Mouse (Mus musculus): ENCODE measurements around the gene Dag1. TPM values are rescaled to one million over a fixed set of nuclear protein-coding genes. Genes with fewer than 3 reads are reported as not detected.
"Not testable (repeated sequence)": the region's sequence is repeated elsewhere in the genome, so short reads cannot be mapped to it uniquely, and the experiment has no call there.

Gene Dag1
- polyA plus RNA-seq, 1 experiment, result 0.75 TPM

- Histone ChIP-seq H3K4me3 (replicated peaks) (no peak overlapping the region), H3K36me3 (ENCODE audit: control insufficient read depth) (no peaks in the 10 kb centered on the region), H3K4me1 (ENCODE audit: control insufficient read depth) (no peaks in the 10 kb centered on the region), H3K9me3 (ENCODE audit: control insufficient read depth, low read length) (no peaks in the 10 kb centered on the region), H3K27me3 (ENCODE audit: control insufficient read depth) (peaks cover 29% of the 10 kb centered on the region)
- TF ChIP-seq TAL1 (IDR thresholded peaks at IDR 0.05; ENCODE audit: low read length), result no peak
- no peak for TF ChIP-seq GATA1 (IDR thresholded peaks at IDR 0.05; ENCODE audit: low read length)
Observed at GRCm38 (mm10) chr9:108275331-108275659, 11.5 kb upstream of the Dag1 start.

DNA sequence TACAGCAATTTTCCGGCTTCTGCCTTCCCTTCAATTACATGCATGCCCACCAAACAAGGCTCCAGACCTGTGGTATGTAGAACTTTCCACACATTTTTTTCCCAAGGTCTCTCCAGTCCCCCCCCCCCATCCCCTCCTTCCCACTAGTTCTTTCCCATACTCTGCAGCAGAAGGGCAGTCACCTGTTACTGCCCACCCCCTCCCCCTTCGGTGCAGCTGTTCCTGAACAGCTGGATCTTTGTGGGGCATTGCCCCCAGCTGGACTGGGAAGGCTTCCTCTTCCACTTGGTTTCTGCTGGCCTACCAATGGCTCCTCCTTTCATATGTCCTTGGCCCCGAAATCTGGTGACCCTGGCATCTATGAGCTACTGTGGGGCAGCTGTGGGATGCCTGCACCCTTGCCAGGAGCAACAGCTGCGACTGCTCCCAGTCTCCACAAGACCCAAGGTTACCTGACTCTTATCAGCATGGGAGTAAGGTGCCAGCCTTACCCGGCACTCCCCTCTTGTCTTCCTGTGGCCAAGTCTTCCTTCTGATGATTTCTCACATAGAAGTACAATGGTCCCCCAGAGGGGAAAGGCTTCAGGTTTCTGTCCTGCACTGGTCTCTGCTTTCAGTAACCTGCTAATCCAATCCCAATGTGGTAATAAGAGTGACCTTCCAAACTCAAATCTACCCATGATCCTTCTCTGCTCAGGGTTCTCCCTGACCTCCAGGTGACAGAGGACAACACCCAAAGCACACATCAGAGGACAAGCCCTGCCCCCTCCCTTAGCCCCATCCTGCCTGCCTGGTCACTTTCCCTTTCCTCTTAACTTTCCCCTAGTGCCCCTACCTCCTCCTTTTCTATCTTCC, 10.9 kb upstream of the Dag1 start:
- Histone ChIP-seq H3K9me3 (ENCODE audit: control insufficient read depth, low read length) (no peaks in the 10 kb centered on the region), H3K36me3 (ENCODE audit: control insufficient read depth) (no peaks in the 10 kb centered on the region), H3K4me3 (replicated peaks) (no peak overlapping the region), H3K4me1 (ENCODE audit: control insufficient read depth) (no peaks in the 10 kb centered on the region), H3K27me3 (ENCODE audit: control insufficient read depth) (peaks cover 30% of the 10 kb centered on the region)
- no peak for TF ChIP-seq TAL1 (IDR thresholded peaks at IDR 0.05; ENCODE audit: low read length)
- no peak for TF ChIP-seq GATA1 (IDR thresholded peaks at IDR 0.05; ENCODE audit: low read length)

DNA sequence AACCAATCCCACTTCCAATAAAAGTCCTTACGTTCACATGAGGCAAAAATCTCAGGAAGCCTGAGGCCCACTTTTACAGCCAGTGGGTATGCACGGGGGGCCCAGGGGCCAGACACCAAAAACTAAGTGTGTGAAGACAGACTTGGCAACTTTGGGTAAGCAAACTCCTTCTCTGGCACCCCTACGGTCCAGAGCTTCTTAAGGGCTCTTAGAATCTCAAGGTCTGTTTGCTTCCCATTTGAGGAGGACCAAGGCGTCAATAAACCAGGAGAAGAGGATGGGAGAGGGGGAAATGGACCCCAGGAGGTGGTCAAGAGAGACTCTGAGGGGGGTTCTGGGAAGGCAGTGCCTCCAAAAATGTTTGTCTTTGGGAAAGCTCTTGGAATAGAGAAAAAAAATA, 9.7 kb upstream of the Dag1 start:
- H3K4me1 ChIP-seq (ENCODE audit: control insufficient read depth), result peaks cover 3% of the 10 kb centered on the region
- no peaks in the 10 kb centered on the region for H3K9me3 ChIP-seq (ENCODE audit: control insufficient read depth, low read length)
- TF ChIP-seq GATA1 (IDR thresholded peaks at IDR 0.05; ENCODE audit: low read length) (no peak), TAL1 (IDR thresholded peaks at IDR 0.05; ENCODE audit: low read length) (no peak)
- H3K36me3 ChIP-seq (ENCODE audit: control insufficient read depth), result no peaks in the 10 kb centered on the region
- peaks cover 30% of the 10 kb centered on the region for H3K27me3 ChIP-seq (ENCODE audit: control insufficient read depth)
- H3K4me3 ChIP-seq (replicated peaks), result no peak overlapping the region

DNA sequence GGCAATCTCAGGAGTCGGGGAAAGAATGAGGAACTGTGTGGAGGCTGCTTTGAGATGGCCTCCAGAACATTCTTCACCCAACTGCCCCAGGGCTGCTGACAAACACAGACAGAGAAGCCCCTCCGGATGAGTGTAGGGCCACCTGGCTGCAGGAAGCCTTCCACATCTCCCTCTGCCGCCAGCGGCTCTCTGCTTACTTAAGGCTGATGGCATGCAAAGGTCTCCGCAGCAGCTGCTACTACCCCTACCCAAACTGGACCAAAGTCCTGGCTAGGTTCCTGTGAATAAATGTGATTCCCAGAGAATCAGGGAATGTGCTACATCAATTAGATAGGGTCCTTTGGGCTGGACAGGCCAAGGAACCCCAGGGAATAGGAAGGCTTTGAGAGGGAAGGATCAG, 8.9 kb upstream of the Dag1 start:
- H3K9me3 ChIP-seq (ENCODE audit: control insufficient read depth, low read length), result no peaks in the 10 kb centered on the region
- H3K4me1 ChIP-seq (ENCODE audit: control insufficient read depth), result peaks cover 3% of the 10 kb centered on the region
- no peak for TF ChIP-seq GATA1 (IDR thresholded peaks at IDR 0.05; ENCODE audit: low read length)
- no peak for TF ChIP-seq TAL1 (IDR thresholded peaks at IDR 0.05; ENCODE audit: low read length)
- H3K4me3 ChIP-seq (replicated peaks), result no peak overlapping the region
- H3K36me3 ChIP-seq (ENCODE audit: control insufficient read depth), result no peaks in the 10 kb centered on the region
- peaks cover 30% of the 10 kb centered on the region for H3K27me3 ChIP-seq (ENCODE audit: control insufficient read depth)

DNA sequence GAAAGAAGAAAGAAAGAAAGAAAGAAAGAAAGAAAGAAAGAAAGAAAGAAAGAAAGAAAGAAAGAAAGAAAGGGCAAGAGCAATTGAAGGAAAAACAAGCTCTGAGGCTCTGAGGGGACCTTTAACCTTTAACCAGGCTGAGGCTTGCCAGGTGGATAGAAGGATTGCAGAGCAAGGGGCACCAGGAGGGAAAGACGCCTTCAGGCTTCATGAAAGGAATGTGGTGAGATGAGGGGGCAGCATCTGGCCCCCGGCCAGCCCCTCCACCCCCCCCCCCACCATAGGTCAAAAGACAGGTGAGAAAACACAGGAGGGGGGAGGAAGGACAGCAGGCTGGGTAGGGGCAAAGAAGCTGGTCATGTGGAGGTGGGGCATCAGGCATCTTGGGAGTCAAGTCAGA, 8.2 kb upstream of the Dag1 start:
- H3K27me3 ChIP-seq (ENCODE audit: control insufficient read depth), result peaks cover 32% of the 10 kb centered on the region

GRCm38 (mm10) chr9:108268701-108269100, 4.9 kb upstream of the Dag1 start:
- H3K4me1 ChIP-seq (ENCODE audit: control insufficient read depth), result peaks cover 15% of the 10 kb centered on the region
- H3K36me3 ChIP-seq (ENCODE audit: control insufficient read depth); H3K9me3 ChIP-seq (ENCODE audit: control insufficient read depth, low read length); H3K4me3 ChIP-seq (replicated peaks): not testable (repeated sequence)
- peaks cover 20% of the 10 kb centered on the region for H3K27me3 ChIP-seq (ENCODE audit: control insufficient read depth)

More for the DNA sequence above, 8.2 kb upstream of the Dag1 start:
- H3K36me3 ChIP-seq (ENCODE audit: control insufficient read depth), result no peaks in the 10 kb centered on the region
- TF ChIP-seq TAL1 (IDR thresholded peaks at IDR 0.05; ENCODE audit: low read length), result no peak
- TF ChIP-seq GATA1 (IDR thresholded peaks at IDR 0.05; ENCODE audit: low read length), result no peak
- H3K4me1 ChIP-seq (ENCODE audit: control insufficient read depth), result peaks cover 3% of the 10 kb centered on the region
- no peak overlapping the region for H3K4me3 ChIP-seq (replicated peaks)
- H3K9me3 ChIP-seq (ENCODE audit: control insufficient read depth, low read length), result no peaks in the 10 kb centered on the region

DNA sequence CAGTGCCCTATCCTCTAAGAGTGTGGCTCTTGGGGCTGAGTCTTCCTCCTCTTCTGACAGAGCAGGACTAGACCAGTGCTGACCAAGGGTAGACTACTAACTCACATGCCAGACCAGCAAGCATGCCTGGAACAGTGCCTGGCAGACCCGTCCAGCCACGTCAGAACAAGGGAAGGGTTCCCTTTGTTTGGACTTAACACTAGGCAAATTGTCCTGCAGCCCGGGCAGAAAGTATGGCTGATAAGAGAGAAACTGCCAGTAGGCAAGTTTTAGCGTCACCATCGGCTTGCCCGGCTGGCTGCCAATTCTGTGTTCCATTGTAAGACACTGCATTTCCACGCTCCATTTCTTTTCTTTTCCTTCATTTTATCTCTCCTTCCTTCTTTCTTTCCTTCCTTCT, 3.9 kb upstream of the Dag1 start:
- Histone ChIP-seq H3K4me1 (ENCODE audit: control insufficient read depth) (peaks cover 26% of the 10 kb centered on the region), H3K9me3 (ENCODE audit: control insufficient read depth, low read length) (no peaks in the 10 kb centered on the region), H3K36me3 (ENCODE audit: control insufficient read depth) (no peaks in the 10 kb centered on the region), H3K27me3 (ENCODE audit: control insufficient read depth) (peaks cover 14% of the 10 kb centered on the region), H3K4me3 (replicated peaks) (no peak overlapping the region)
- TF ChIP-seq GATA1 (IDR thresholded peaks at IDR 0.05; ENCODE audit: low read length) (no peak), TAL1 (IDR thresholded peaks at IDR 0.05; ENCODE audit: low read length) (no peak)

DNA sequence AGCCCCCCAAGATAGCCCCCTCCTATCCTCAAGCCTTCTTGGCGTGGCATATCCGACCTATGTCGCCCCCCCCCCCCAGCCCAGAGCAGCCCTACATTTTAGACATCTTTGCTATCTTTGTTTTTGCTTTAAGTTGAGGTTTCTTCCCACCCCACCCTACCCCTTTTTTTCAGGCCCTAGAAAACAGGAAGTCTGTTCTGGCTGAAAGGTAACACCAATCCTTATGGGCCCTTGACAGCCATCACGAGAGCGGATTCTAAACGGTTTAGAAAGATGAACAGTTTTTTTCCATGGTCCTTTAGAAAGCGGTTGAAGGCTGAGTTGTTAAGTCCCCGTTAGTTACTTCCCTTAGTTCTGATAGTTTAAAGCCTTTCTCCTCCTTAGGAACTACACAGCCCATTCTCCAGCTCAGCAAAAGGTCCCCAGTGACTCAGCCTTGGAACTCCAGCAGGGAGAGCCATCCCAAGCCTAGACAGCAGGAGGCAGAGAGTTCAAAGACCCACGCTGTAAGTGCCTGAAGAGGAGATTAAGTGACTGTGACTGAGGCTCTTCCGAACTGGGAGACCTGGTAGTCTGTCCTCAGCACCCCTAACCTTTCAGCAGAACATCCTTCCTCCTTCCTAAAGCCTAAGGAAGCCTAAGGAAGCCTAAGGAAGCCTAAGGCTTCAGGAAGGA, 2.6 kb upstream of the Dag1 start:
- H3K9me3 ChIP-seq (ENCODE audit: control insufficient read depth, low read length), result no peaks in the 10 kb centered on the region
- no peaks in the 10 kb centered on the region for H3K36me3 ChIP-seq (ENCODE audit: control insufficient read depth)
- TF ChIP-seq GATA1 (IDR thresholded peaks at IDR 0.05; ENCODE audit: low read length) (no peak), TAL1 (IDR thresholded peaks at IDR 0.05; ENCODE audit: low read length) (no peak)
- H3K27me3 ChIP-seq (ENCODE audit: control insufficient read depth), result peaks cover 6% of the 10 kb centered on the region; the same call in 1 of the 2 replicates
- no peak overlapping the region for H3K4me3 ChIP-seq (replicated peaks)
- peaks cover 39% of the 10 kb centered on the region for H3K4me1 ChIP-seq (ENCODE audit: control insufficient read depth)

DNA sequence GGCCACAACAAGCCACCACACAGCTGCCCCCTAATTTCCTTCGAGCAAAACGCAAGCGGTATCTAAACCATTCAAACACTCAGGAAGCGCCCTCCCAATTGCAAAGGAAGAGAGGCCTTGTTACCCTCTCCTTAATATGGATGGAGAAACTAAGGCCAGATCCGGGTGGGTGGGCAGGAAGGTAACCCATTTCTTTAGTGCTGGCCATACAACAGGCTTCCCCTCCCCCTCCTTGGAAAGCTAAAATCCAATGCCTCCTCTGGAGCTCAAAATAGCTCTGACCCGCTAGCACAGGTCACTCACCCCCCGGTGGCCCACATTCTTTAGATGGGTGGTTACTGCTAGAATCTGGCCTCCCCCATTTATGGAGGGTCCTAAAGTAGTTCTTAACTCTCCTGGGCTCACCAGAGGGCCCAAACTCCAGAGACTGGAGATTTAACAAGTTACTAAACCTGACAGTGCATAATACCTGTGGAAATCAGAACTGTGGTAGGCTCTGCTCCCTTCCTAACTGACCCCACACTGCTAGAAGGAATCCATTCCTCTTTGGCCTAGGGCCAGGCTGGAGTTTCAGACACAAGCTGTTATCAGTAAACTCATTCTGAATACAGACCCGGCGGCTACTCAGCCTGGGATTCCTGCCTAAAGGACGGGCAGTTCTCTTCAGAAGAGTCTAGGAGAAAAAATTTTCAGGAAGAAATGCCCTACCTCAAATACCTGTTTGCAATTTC, 598 bp upstream of the Dag1 start:
- TF ChIP-seq GATA1 (IDR thresholded peaks at IDR 0.05; ENCODE audit: low read length) (no peak), TAL1 (IDR thresholded peaks at IDR 0.05; ENCODE audit: low read length) (no peak)
- Histone ChIP-seq H3K36me3 (ENCODE audit: control insufficient read depth) (no peaks in the 10 kb centered on the region), H3K27me3 (ENCODE audit: control insufficient read depth) (peaks cover 4% of the 10 kb centered on the region; the same call in 1 of the 2 replicates), H3K4me3 (replicated peaks) (peak overlapping the region; percentile 93), H3K4me1 (ENCODE audit: control insufficient read depth) (peaks cover 47% of the 10 kb centered on the region), H3K9me3 (ENCODE audit: control insufficient read depth, low read length) (no peaks in the 10 kb centered on the region)
